Mouse (Mus musculus): ENCODE results near the gene Ntsr1. TPM values are rescaled to one million over a fixed set of nuclear protein-coding genes. Genes with fewer than 3 reads are reported as not detected.

Gene Ntsr1
- total RNA-seq, 2 experiments from 2014 or later, result 0.14 TPM

DNA sequence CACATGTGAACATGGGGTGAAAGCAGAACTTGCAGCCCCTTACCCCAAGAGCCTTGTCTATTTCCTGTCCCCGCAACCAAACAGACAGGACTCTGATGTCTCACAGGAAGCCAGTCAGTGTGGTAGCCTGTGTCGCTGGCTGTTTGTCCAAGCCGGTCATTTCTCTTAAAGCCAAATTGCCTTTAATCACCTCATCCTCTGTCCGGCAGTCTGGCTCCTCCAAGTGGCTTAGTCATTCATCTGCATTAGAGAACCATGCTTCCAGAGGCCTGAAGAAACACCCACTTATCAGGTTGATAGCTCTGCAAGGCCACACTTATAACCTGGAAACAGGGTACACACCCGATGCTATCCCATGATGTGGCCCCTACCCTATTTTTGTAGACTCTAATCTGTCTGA lies 62.4 kb downstream of the Ntsr1 start:
- no peak for DNase-seq

- no peak for DNase-seq
Measured at GRCm38 (mm10) chr2:180563296-180563695, 63.5 kb downstream of the Ntsr1 start.

DNA sequence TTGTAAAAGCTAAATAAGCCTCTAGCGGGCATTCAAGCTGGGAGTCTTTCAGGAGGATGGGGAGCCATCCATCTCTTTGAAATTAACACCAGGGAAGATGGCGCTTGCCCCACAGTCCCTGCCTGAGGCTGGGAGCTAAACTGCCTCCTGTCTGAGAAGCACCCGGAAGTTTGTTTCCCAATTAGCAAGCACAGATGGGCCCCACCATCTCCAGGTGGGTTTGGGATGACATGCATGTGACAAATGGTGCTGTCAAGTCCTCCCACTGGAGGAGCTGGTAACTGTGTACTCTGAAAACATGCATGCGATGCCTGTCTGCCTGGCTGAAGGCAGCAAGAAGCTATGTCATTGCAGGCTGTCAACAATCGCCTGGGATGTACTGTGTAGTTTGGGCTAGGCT lies 64.1 kb downstream of the Ntsr1 start:
- DNase-seq, result no peak

GRCm38 (mm10) chr2:180566240-180566913 lies 66.6 kb downstream of the Ntsr1 start:
- DNase-seq, result peak; percentile 62

- DNase-seq, result peak; percentile 50
Measured at GRCm38 (mm10) chr2:180569028-180569643, 69.4 kb downstream of the Ntsr1 start.

GRCm38 (mm10) chr2:180576482-180576881 lies 76.7 kb downstream of the Ntsr1 start:
- DNase-seq, result no peak

DNA sequence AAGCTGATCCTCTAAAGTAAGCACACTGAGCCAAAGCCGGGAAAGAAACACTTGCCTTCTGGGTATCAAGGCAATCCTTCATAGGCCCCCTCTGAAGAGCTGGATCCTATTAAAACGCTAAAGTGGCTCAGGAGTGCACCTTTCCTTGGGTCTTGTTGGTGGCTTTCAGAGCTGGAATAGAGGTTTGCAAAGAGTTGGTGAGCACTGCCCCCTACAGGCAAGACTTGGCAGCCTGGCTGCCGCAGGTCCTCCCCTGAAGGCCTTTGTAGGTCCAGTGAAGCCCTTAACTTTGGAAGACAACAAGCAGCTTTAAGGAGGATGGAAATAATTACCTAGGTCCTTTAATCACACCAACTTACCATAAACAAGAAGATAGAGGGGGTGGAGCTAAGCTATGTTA lies 78.9 kb downstream of the Ntsr1 start:
- DNase-seq, result peak; percentile 78

GRCm38 (mm10) chr2:180581002-180581401 lies 81.2 kb downstream of the Ntsr1 start, which contains the start of gene Mrgbp:
Gene Mrgbp, plus strand, starts transcription at chr2:180581304.
- no peak for DNase-seq

GRCm38 (mm10) chr2:180582481-180583153 lies 82.8 kb downstream of the Ntsr1 start:
- DNase-seq, result peak; percentile 99

DNA sequence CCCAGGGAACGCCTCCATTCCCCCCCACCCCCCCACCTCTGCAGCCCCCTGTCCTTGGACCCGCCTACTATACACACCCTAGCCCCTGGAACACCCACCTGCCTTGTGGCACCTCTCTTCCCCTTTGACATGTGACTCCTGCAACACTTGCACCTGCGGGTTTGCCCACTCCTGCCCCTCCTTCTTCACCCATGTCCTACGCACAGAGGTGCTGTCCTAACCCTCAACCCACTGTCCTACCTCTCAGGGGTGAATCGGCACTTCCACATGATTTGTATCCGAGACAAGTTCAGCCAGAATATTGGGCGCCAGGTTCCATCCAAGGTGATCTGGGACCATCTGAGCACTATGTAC lies 83.4 kb downstream of the Ntsr1 start:
- no peak for DNase-seq

DNA sequence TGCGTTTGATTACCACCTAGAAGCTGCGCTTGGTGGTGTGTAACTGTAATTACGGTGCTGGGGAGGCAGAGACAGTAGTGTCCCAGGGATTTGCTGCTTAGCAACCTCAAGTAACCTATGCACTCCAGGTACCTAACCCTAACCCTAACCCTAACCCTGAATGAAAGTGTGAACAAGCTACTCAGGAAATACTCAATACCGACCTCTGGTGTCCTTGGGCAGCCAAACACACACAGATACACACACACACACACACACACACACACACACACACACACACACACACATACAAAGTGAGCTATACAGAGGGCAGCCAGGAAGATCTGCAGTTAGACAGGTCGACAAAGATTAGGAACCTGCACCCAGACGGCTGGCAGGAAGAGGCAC lies 89.0 kb downstream of the Ntsr1 start:
- no peak for DNase-seq

DNA sequence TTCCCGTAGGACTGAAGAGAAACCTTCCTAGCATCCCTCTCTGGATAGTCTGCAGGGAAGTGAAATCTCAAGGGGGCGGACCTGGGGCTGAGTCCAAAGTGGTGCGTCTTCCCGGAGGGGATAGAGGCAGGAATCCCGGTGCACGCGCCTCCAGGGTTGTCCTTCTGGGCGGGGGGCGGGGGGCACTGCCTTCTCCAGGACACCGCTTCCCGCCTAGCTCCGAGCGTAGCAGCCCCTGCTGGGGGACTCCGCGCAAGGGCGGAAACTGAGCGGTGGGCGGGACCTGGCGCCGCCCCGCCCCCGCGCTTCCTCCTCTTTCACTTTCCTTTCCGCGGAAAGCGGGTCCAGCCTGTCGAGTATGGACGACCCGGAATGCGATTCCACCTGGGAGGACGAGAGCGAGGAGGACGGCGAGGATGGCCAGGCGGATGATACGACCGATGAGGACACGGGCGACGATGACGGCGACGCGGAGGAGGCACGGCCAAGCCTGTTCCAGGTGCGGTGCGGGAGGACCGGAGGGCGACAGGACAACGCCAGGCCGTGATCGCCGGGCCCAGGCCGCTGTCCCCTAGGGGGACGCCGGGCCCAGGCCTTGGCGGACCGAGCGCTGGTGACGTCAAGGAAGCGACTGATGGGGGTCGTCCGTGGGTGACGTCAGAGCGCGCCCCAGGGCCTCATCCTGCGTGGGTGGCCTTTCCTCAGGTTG lies 89.5 kb downstream of the Ntsr1 start, which contains the start of gene Ogfr:
Gene Ogfr, plus strand, starts transcription at position 123 of the 709 bp plus-strand sequence.
- DNase-seq, result peak; percentile 84

Other genes with a start within 250 kb of the Ntsr1 start
- 100 to 1,000 TPM; 545 to 616 TPM for gene Rps21, start 242.6 kb upstream of the Ntsr1 start, total RNA-seq (2021)
- gene Cables2, start 226.5 kb upstream of the Ntsr1 start, total RNA-seq (2021), result 10 to 100 TPM in 1 of 2 experiments, 1 to 10 TPM in 1; 9.3 to 10.3 TPM
- gene Rbbp8nl, start 210.1 kb upstream of the Ntsr1 start, total RNA-seq (2021), result not detected
- gene Gata5, start 165.3 kb upstream of the Ntsr1 start, total RNA-seq (2021), result not detected
- under 1 TPM; 0.28 to 0.41 TPM for gene Slco4a1, start 43.7 kb upstream of the Ntsr1 start, total RNA-seq (2021)
- 10 to 100 TPM in 1 of 2 experiments, 1 to 10 TPM in 1; 7.5 to 10.4 TPM for gene Mrgbp, start 81.3 kb downstream of the Ntsr1 start, total RNA-seq (2021)
- 10 to 100 TPM; 27.9 to 32.2 TPM for gene Ogfr, start 89.3 kb downstream of the Ntsr1 start, total RNA-seq (2021)
- gene Col9a3, start 97.8 kb downstream of the Ntsr1 start, total RNA-seq (2021), result 1 to 10 TPM; 1.0 to 1.4 TPM
- under 1 TPM; 0.28 to 0.41 TPM for gene Tcfl5, start 142.7 kb downstream of the Ntsr1 start, total RNA-seq (2021)
- 10 to 100 TPM; 21.4 to 32.2 TPM for gene Dido1, start 210.0 kb downstream of the Ntsr1 start, total RNA-seq (2021)
- 10 to 100 TPM; 50.4 to 51.6 TPM for gene Gid8, start 210.1 kb downstream of the Ntsr1 start, total RNA-seq (2021)
- 1 to 10 TPM in 1 of 2 experiments, under 1 TPM in 1; 0.52 to 1.8 TPM for gene Slc17a9, start 225.3 kb downstream of the Ntsr1 start, total RNA-seq (2021)

Measured in gastrocnemius, postnatal 10 days (tissue).